Mouse (Mus musculus) layer of hippocampus, adult 9-11 months (tissue): Measurements from ENCODE around the gene Kmt2c.
"Not testable (repeated sequence)": the region's sequence is repeated elsewhere in the genome, so short reads cannot be mapped to it uniquely, and the experiment has no call there.

Experiments
- DNase-seq: peaks from one replicate; pipeline ENCODE4 v3.0.0; 2022

Kmt2c gene

GRCm38 (mm10) chr5:25515767-25516166, 17.2 kb upstream of the Kmt2c start, which contains the start of gene Cct8l1:
Gene Cct8l1 (plus strand): TSS chr5:25516067.
- DNase-seq, result no peak

GRCm38 (mm10) chr5:25506041-25506440, 7.5 kb upstream of the Kmt2c start:
- DNase-seq, result no peak

DNA sequence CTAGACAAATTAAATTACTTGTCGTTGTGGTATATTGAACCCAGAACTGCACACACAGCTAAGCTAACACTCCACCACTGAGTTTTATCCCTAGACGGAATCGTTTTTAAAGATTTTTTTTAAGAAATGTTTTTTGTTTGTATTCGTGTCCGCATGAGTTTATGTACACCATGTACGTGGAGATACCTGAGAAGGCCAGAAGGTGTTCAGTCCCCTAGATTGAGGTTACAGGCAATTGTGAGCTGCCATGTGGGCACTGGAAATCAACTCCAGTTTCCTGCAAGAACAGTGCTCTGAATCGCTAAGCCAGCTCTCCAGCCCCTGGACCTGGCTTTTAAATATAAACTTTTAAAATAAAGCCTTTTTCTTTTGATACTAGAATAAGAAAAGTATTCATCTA, 2.1 kb upstream of the Kmt2c start:
- DNase-seq, result no peak

DNA sequence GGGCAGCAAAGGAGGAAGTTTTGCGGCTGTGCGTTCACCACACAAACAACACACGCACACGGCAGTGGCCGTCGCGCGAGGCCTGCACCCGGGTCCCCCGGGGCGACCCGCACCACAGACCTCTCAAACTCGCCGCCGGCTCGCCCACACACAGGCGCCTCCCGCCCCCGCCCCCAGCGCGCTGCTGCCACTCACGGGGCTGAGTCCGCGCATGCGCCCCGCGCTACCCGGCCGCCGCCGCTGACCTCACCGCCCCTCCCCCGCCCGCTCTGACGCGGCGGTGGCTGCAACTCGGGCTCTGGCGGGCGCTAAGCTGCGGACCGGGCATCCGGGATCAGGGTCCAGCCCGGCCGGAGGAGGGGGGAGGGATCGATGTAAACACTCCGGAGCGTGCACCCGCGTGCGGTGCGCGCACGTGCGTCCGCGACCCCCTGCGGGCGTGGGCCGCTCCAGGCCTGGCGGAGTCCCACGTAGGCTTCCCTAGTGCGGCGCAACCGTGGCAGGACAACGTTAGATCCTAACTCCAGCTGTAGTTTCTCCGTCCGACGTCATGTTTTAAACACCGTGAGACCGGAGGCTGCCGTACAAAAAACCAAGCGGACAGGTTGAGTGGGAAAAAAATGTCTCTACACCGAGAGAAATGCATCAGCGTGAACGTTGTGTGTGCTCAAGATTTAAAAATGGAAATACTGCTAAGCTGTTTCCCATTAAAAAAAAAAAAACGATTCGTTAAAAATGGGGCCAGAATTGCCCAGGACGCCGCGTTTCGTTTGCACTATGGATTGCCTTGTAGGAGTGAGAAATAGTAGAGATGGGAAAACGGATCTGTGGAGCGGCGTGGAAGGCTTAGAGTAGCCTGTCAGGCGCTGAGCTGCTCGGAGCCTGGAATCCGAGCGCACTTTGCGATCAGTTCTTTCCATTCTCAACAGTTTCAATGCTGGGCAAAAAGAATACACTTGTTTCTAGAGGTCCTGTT, 1.1 kb upstream of the Kmt2c start:
- DNase-seq, result peak; percentile 97

DNA sequence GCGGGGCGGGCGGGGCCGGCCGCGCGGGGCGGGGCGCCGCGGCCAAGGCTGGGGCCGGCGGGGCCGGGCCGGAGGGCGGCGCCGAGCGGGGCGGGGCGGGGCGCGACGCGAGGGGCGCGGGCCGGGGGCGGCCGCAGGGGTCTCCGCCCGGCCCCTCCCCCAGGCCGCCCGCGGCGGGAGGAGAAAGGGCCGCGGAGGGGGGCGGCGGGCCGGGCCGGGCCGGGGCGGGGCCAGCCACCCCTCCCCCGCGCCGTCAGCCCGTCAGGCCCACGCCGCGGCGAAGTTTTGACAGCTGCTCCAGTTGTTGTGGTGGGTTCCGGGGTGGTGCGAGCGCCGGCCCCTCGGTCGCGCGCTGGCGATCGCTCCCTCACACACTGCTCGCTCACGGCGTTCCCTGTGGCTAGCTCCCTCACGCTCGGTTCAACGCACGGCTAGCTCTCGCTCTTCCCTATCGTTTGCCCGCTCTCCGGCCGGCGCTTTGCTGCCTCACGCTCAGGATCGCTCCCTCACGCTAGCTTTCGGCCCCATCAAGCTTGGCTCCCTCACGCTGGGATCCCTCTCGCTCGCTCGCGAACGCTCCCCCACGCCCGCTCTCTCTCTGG, 339 bp upstream of the Kmt2c start:
- DNase-seq, result peak; percentile 75

GRCm38 (mm10) chr5:25497720-25498345, 750 bp downstream of the Kmt2c start:
- peak; percentile 22 for DNase-seq

DNA sequence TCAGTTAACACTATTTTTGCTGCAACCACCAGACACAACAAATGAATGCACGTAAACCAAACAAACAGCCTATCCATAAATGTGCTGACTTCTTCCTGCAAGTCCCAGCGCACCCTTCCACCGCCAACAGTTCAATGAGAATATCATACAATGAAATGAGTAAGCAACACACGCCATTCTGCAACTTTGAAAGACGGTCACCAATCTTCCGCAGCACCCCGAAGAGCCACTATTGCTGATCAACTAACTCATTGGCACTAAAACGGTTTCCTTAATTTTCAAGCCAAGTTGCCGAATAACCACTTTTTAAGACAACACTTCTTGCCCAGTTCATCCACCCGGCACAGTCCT, 1.2 kb downstream of the Kmt2c start:
- DNase-seq, result no peak

DNA sequence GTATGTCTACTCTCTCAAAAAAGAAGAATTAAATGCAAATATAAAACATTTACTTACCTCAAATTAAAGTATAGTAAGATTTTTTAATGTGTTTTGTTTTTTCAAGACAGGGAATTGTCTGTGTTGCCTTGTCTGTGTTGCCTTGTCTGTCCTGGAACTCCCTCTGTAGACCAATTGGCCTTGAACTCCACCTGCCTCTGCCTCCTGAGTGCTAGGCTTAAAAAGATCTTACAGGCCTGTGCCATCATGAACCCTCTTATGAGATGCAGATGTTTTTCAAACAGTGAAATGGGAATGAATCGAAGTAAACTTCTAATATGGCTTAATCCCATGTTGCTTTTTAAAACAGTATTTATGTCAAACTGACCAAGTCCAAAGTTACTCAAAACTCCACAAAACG, 1.9 kb downstream of the Kmt2c start:
- no peak for DNase-seq

GRCm38 (mm10) chr5:25478863-25479262, 19.7 kb downstream of the Kmt2c start:
- DNase-seq, result no peak

- DNase-seq, result no peak
Measured at GRCm38 (mm10) chr5:25475789-25476188, 22.8 kb downstream of the Kmt2c start.

DNA sequence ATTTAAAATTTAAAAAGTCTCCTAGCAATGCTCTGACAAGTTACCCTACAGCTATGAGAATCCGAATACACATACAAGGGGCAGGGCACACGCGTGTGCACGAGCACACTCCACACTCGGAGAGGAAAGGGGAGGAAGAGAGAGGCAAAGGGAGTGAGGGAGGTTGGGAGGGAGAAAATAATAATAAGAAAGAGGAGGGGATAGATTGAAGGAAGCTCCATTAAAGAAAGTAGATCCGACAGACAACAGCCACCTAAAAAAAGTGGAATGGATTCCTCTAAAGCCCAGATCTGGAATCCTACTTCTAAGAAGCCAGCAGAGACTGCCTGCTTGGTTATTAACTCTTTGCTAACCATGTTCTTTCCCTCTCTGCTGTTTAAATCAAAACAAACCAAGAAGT, 26.5 kb downstream of the Kmt2c start:
- no peak for DNase-seq

GRCm38 (mm10) chr5:25461956-25462355, 36.6 kb downstream of the Kmt2c start:
- DNase-seq, result no peak

DNA sequence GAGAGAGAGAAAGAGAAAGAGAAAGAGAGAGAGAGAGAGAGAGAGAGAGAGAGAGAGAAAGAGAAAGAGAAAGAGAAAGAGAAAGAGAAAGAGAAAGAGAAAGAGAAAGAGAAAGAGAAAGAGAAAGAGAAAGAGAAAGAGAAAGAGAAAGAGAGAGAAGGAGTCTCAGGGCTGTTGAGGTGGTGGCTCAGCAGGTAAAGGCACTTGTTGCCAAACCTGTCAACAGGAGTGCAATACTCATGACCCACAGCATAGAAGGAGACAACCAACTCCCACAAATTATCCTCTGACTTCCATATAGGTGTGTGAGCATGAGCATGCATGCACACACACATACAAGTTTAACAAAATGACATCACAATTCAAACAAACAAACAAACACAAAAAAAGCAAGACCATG, 43.2 kb downstream of the Kmt2c start:
- DNase-seq, result not testable (repeated sequence)

DNA sequence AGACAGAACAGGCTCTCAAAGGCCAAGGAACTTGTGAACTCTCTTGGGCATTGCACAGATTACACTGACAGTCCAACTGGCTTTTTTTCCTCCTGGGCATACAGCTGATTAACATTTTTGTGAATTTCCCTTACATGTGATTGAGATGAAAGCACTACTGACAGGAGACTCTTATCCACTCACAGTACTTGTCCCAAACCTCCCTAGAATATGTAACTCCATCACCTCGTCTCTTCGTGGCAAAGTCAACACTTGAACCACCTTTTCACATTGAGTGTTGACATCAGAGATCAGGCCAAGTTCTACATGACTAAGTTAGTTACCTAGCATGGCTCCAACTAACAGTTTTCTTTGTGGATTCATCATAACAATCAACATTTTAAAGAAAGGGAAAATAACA, 45.9 kb downstream of the Kmt2c start:
- no peak for DNase-seq

DNA sequence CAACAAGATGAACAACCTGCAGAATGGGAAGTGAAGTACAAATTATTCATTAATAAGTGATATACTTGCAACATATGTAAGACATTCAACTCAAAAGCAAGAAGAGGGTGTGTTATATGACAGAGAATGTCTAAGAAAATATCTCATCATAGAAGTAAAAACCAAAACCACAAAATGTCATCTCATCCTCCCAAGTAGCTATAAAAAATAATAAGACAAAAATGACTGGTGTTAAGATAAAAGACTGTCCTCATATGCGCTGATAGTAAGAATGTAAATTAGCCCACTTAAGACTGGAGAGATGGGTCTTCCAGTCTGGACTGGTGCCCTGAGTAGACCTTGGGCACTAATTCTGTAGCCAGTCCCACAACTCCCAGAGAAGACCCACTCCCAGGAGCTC, 61.1 kb downstream of the Kmt2c start:
- DNase-seq, result no peak

GRCm38 (mm10) chr5:25436081-25436480, 62.5 kb downstream of the Kmt2c start:
- peak; percentile 28 for DNase-seq

DNA sequence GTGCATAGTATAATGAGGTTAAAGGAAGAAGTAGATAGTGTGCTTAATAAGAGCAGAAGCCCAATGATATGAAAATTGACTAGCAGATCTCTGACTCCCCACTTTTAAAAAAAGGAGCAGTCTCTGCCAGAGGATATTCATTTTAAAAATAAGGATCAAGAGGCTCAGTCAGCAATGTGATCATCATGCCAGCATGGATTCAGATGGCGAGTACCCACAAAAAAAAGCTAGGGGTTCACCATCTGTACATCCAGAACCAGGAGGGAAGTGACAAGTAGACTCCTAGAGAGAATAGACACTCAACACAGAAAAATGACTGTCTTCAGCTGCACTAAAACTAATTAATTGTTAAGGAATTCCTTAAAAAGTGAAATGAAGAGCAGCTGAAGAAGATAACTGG, 76.0 kb downstream of the Kmt2c start:
- peak; percentile 24 for DNase-seq

- DNase-seq, result peak; percentile 69
Measured at GRCm38 (mm10) chr5:25420601-25421000, 78.0 kb downstream of the Kmt2c start.

- no peak for DNase-seq
Measured at GRCm38 (mm10) chr5:25415382-25415781, 83.2 kb downstream of the Kmt2c start.

GRCm38 (mm10) chr5:25396727-25397126, 101.9 kb downstream of the Kmt2c start:
- no peak for DNase-seq

- DNase-seq, result no peak
Measured at GRCm38 (mm10) chr5:25392655-25393054, 105.9 kb downstream of the Kmt2c start.

DNA sequence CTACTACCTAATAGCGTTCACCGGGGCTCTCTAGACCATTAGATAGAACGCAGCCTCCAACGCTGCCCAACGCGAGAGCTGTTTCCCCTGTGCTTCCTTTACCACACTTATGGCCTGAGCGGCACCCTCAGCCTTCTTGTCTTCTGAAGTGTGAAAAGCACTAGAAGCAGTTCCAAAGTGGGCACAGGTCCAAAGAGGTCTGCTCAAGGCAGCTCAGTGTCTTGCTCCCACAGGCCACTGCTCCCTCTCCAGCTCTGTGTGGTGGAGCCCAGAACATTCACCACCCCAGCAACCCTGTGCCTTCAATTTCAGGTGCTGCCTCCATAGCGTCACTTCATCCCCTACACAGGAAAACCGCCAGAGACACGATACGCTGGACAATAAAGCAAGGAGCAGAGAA, 115.0 kb downstream of the Kmt2c start:
- peak; percentile 9 for DNase-seq

- DNase-seq, result no peak
Measured at GRCm38 (mm10) chr5:25379188-25379587, 119.4 kb downstream of the Kmt2c start.

DNA sequence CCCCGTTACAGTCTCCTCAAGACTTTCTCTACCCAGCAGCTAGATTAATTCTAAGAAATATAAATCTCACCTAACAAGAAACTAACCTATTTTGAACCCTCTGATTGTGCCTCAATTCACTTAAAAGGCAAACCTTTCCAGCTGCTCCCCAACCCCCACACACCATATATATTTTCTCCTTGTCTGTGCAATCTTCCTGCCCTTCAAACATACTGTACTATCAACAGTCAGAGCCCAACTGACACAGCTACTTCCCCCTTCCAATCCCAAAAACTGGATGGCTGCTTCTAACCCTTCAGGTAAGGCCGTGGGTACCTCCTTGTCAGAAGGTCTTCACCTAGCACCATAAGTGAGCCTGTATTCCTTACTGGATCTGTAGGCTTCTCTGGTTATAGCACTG, 130.2 kb downstream of the Kmt2c start:
- DNase-seq, result no peak
